Mouse (Mus musculus) kidney, adult 2 months (tissue): ENCODE measurements at regions not wholly inside any gene's neighbourhood (a gene's known extent, or its start where the extent isn't known, plus 50 kb on each side); places are given as distances from the start of the nearest gene placed in this dataset.
A peak's percentile ranks its signal among the peaks of the same experiment; 100 is the strongest.

Experiments
- DNase-seq: peaks from one replicate; pipeline ENCODE4 v3.0.0; 2021
- H3K27ac ChIP-seq: fragments of 200-500 bp; 2 replicates; pipeline ENCODE4 v1.5.1; 2012; ENCODE audit warnings: low read depth, low read length, control low read depth, inconsistent platforms; ENCODE audit not compliant: insufficient read depth
- H3K27me3 ChIP-seq: fragments of 200-500 bp; replicated peaks from 2 replicates; pipeline ENCODE4 v1.6.1; 2012; ENCODE audit warnings: mild to moderate bottlenecking, moderate library complexity, low read length, inconsistent platforms; ENCODE audit not compliant: control insufficient read depth, insufficient read depth
- H3K36me3 ChIP-seq: fragments of 200-500 bp; 2 replicates; pipeline ENCODE4 v1.6.1; 2012; ENCODE audit warnings: mild to moderate bottlenecking, moderate library complexity, low read length, inconsistent platforms; ENCODE audit not compliant: control insufficient read depth, insufficient read depth
- H3K4me1 ChIP-seq: fragments of 200-500 bp; 2 replicates; pipeline ENCODE4 v1.6.1; 2011; ENCODE audit warnings: low read length; ENCODE audit not compliant: control insufficient read depth, insufficient read depth
- H3K4me3 ChIP-seq: fragments of 200-500 bp; 2 replicates; pipeline ENCODE4 v1.5.1; 2011; ENCODE audit warnings: mild to moderate bottlenecking, low read depth, low read length, control low read depth; ENCODE audit not compliant: insufficient read depth
- CTCF ChIP-seq: fragments of 200-500 bp; conservative IDR thresholded peaks from 2 replicates; pipeline ENCODE4 v1.5.1; 2011; ENCODE audit warnings: low read depth, mild to moderate bottlenecking, control low read depth, low read length, moderate library complexity, mixed read lengths; ENCODE audit not compliant: insufficient read depth, insufficient read length
- POLR2A ChIP-seq: fragments of 200-500 bp; IDR thresholded peaks from one replicate; pipeline ENCODE4 v1.6.1; 2011; ENCODE audit warnings: low read depth, low read length, control low read depth
- WGBS: fragments of 180-500 bp; shearing (Covaris S2); methylation state at CpG from one replicate; pipeline ENCODE4 v1.1.7; 2018; 5-methylcytosine and 5-hydroxymethylcytosine counted together

DNA sequence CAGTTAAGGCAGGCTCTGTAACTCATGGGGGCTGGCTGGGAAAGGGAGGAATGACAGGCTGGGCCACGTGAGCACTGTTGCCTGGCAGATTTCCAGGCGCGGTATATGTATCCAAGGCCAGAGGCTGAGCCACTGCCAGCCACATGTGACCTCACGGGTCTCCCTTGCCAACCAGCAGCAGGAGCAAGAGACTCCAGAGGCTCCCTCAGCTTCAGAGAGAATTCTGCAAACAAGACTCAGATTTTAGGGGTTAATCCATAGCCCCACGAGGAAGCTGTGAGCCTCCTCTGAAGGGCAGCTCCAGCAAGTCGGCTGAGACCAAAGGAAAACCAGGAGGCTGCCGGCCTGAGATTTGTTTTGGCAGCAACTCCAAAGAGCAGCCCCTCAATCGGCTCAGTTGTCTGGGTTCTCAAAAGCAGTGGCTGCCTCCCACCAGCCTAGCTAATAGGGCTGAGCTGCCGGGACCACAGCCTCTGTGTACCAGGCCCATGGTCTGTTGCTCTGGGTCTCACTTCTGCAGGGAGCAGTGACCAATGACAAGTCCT is 264.0 kb upstream of the Cadm1 start:
- no peaks in the 10 kb centered on the region for H3K36me3 ChIP-seq
- DNase-seq: peak; percentile 38
- H3K4me1 ChIP-seq: 0 out of 2 replicates have a peak, but pooled peaks cover 4% of the 10 kb centered on the region
- WGBS: 26% methylated on average over 9 of the region's 9 CpGs
- no peak overlapping the region for H3K4me3 ChIP-seq
- H3K27me3 ChIP-seq: no peaks in the 10 kb centered on the region
- TF ChIP-seq POLR2A: no peak
- no peak for TF ChIP-seq CTCF
- no peak overlapping the region for H3K27ac ChIP-seq

DNA sequence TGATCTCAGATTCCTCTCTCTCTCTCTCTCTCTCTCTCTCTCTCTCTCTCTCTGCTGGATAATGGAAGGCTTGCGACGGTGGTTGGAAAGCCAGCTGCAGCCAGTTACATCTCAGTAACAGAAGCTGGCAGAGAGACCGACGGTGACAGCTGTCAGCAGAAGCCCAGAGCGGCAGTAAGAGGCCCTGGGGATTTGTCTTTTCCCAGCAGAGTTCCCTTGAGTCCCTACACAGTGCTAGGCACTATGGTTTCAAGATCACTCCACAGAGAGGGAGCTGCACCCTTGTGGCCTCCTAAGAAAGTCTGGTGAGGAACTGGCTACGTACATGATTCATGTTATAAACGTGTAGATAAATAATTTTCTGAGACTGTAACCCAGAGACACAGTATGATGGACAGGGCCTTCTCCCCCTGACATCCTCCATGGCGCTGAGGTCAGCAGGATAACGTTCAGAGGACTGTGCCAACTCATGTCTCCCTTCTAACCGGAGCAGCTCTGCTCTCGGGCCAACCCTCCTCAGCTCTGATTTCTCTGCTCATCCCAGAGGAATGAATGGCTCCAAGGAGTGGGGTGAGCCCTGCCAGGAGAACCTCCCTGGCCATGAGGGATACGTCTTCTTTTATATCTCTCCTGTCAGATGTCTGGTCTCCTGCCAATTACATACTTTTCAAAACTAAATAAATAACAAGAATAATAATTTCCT is 253.5 kb upstream of the Cadm1 start:
- TF ChIP-seq POLR2A: no peak
- TF ChIP-seq CTCF: no peak
- Histone ChIP-seq H3K4me3 (no peak overlapping the region), H3K4me1 (no peaks in the 10 kb centered on the region), H3K36me3 (no peaks in the 10 kb centered on the region), H3K27me3 (no peaks in the 10 kb centered on the region), H3K27ac (no peak overlapping the region)
- 48% methylated on average over 12 of the region's 12 CpGs for WGBS
- DNase-seq: no peak

DNA sequence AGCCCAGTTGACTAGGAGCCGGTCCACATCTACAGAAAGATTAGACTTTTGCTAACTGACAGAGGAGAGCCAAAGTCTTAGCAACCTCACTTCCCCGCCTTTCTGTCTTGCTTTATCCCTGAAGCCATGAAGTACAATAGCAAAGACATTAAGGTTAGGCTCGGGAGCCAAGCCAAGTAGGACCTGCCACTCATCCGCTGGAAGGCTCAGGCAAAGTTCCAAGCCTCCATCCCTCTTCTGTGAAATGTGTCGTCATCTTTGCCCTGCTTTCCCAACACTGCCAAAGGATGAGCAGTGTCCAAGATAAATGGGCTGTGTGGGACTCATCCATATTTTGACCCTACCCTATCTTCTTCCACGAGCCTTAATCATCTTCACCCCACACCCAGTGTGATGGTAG is 250.6 kb upstream of the Cadm1 start:
- H3K27me3 ChIP-seq: no peaks in the 10 kb centered on the region
- H3K4me3 ChIP-seq: no peak overlapping the region
- no peak for TF ChIP-seq POLR2A
- TF ChIP-seq CTCF: no peak
- no peaks in the 10 kb centered on the region for H3K36me3 ChIP-seq
- no peak overlapping the region for H3K27ac ChIP-seq
- WGBS: 66% methylated on average over 6 of the region's 6 CpGs
- DNase-seq: no peak
- no peaks in the 10 kb centered on the region for H3K4me1 ChIP-seq

DNA sequence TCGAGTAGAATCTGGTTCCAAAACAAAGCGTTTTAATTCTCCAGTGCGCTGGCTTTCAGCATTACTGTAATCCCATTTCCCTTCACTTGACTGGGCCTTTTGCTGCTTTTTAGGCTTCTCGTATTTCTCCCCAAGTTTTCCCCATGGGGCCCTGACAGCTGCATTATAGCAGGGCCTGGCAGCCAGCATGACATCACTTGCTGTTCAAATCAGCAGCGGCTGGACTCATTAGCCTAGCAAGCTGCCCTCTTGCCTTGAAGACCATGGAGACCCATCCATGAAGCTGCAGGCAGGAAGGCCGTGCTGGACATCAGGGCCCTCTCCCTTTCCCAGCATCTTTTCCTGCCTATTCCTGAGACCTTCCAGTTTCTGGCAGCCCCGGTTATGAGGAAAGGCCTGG is 249.8 kb upstream of the Cadm1 start:
- Histone ChIP-seq H3K36me3 (no peaks in the 10 kb centered on the region), H3K4me3 (no peak overlapping the region), H3K27ac (no peak overlapping the region), H3K4me1 (no peaks in the 10 kb centered on the region), H3K27me3 (no peaks in the 10 kb centered on the region)
- DNase-seq: no peak
- whole genome bisulfite sequencing: 47% methylated on average over 7 of the region's 7 CpGs
- TF ChIP-seq CTCF: no peak
- no peak for TF ChIP-seq POLR2A

DNA sequence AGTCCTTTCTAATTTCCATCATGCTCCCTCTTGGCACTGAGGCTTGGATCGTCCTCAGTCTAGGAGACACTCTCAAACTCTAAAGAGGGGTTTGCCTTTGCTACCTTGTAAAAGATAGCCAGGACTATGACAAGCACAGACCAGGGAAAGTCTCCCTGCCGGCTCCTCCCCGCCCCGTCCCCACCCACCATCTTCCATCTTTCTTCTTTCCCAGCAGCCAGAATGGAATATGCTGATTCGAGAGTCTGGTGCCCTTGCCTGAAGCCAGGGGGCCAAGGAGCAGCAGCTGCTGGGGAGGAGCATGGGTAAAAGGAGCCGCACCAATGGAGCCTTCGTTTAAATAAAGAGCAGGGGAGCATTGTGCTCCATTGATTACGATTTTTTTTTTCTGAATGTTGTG is 249.4 kb upstream of the Cadm1 start:
- TF ChIP-seq CTCF: no peak
- no peak for TF ChIP-seq POLR2A
- 50% methylated on average over 8 of the region's 8 CpGs for WGBS

DNA sequence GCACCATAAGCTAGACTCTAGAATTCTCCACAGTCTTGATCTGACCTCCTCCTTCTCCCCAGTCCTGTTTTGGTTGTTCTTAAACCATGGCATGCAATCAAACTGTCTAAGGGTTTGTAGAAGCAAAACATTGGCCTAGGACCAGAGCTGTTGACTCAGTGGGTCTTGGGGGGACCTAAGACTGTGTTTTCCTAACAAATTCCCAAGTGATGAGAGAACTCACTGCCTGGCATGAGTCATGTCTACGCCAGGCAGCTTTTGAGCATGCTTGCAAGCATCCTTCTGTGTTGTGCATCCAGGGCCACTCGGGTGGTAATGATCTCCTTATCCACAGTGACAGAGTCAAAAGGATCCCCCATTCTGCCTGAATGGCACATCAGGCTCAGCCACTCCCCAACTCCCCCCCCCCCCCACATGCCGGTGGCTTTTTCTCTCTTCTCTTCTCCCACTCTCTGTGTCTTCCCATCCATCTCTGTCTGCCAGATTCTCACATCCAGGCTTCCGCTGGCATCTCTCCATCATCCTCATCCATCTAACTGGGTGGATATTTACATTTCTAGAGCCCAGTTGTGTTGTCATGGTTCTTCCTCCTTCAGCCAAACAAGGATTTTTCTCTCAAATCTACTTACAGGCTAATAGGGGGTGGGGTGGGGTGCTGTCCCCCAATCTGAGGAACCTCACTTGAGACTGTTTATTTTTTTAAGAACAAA is 246.1 kb upstream of the Cadm1 start:
- H3K36me3 ChIP-seq: no peaks in the 10 kb centered on the region
- TF ChIP-seq POLR2A (no peak), CTCF (no peak)
- no peak overlapping the region for H3K27ac ChIP-seq
- no peaks in the 10 kb centered on the region for H3K27me3 ChIP-seq
- no peak for DNase-seq
- no peaks in the 10 kb centered on the region for H3K4me1 ChIP-seq
- no peak overlapping the region for H3K4me3 ChIP-seq
- 86% methylated on average over 4 of the region's 4 CpGs for WGBS

More for the DNA sequence above, 249.4 kb upstream of the Cadm1 start:
- no peaks in the 10 kb centered on the region for H3K4me1 ChIP-seq
- no peaks in the 10 kb centered on the region for H3K36me3 ChIP-seq
- no peak for DNase-seq
- H3K27me3 ChIP-seq: no peaks in the 10 kb centered on the region
- H3K27ac ChIP-seq: no peak overlapping the region
- no peak overlapping the region for H3K4me3 ChIP-seq
